Mouse (Mus musculus): ENCODE measurements around the gene Pla2g1b.

DNA sequence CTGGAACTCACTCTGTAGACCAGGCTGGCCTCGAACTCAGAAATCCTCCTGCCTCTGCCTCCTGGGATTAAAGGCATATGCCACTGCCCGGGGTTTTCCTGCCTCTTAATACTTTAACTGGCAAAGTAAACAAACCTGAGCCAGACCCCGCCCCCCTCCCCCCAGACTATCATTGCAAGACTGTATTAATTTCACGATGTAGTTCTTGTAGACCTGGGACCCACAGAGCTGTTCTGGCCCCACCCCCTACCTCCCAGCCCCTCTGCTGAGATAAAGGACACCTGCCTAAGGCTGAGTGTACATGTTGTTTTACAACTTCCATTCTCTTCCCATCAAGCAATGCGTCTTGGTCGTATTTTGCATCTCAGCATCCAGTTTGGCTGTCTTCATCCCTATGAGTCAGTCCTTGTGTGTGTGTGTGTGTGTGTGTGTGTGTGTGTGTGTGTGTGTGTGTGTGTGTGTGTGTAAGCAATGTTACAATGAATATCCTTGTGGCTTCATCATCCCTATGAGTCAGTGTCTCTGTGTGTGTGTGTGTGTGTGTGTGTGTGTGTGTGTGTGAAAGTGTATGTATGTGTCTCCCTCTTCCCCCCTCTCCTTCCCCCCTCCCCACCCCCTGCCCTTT lies 26.8 kb downstream of the Pla2g1b start:
- no peak for TF ChIP-seq POLR2A (IDR thresholded peaks at IDR 0.05; ENCODE audit: extremely low read depth, insufficient read depth, low read length)
- TF ChIP-seq CTCF (IDR thresholded peaks at IDR 0.05; ENCODE audit: low read depth, low read length): no peak

Measured in liver, adult 2 months (tissue).